Mouse (Mus musculus) stomach, embryonic 14.5 days (tissue): ENCODE measurements around the gene Tmtc1. TPM values are rescaled to one million over a fixed set of nuclear protein-coding genes. Genes with fewer than 3 reads are reported as not detected.

Experiments used
- ATAC-seq: fragments of 200-750 bp; cut with Nextera tagmentation; 2 replicates; pipeline ENCODE4 v1.8.0; 2017; ENCODE audit warnings: low read depth, moderate TSS enrichment; ENCODE audit not compliant: insufficient number of reproducible peaks, insufficient read depth, low FRiP score
- H3K27ac ChIP-seq: fragments of 300-500 bp; sonication (generic); 2 replicates; pipeline ENCODE4 v1.5.1; 2014; ENCODE audit warnings: mild to moderate bottlenecking, low read length, moderate library complexity, mixed read lengths
- H3K27me3 ChIP-seq: fragments of 300-500 bp; sonication (generic); 2 replicates; pipeline ENCODE4 v1.6.1; 2014; ENCODE audit warnings: low read length, control low read depth, mixed read lengths; ENCODE audit not compliant: control insufficient read depth, insufficient read depth
- H3K36me3 ChIP-seq: fragments of 300-500 bp; sonication (generic); 2 replicates; pipeline ENCODE4 v1.6.1; 2014; ENCODE audit warnings: mild to moderate bottlenecking, control low read depth, low read length, moderate library complexity, mixed read lengths; ENCODE audit not compliant: control insufficient read depth, insufficient read depth
- H3K4me1 ChIP-seq: fragments of 300-500 bp; sonication (generic); 2 replicates; pipeline ENCODE4 v1.6.1; 2014; ENCODE audit warnings: low read length, control low read depth, mixed read lengths; ENCODE audit not compliant: control insufficient read depth, insufficient read depth
- H3K4me2 ChIP-seq: fragments of 300-500 bp; sonication (generic); replicated peaks from 2 replicates; pipeline ENCODE4 v1.6.1; 2014; ENCODE audit warnings: low read depth, low read length, control low read depth
- H3K4me3 ChIP-seq: fragments of 300-500 bp; sonication (generic); 2 replicates; pipeline ENCODE4 v1.5.1; 2014; ENCODE audit warnings: low read depth, low read length, control low read depth
- H3K9ac ChIP-seq: fragments of 300-500 bp; sonication (generic); replicated peaks from 2 replicates; pipeline ENCODE4 v1.6.1; 2014; ENCODE audit warnings: low read depth, mild to moderate bottlenecking, control low read depth, low read length, moderate library complexity, mixed read lengths
- H3K9me3 ChIP-seq: fragments of 300-500 bp; sonication (generic); 2 replicates; pipeline ENCODE4 v1.6.1; 2016; ENCODE audit warnings: low read depth, low read length, control low read depth; ENCODE audit not compliant: control insufficient read depth
- WGBS: fragments of 180-500 bp; shearing (Covaris S2); extraction: QIAGEN DNeasy Blood & Tissue Kit; methylation state at CpG from one replicate; pipeline ENCODE4 v1.1.7; 2014; 5-methylcytosine and 5-hydroxymethylcytosine counted together
- polyA plus RNA-seq: library from polyadenylated mRNA; unstranded; fragments of >200 nt; fragmentation: Nextera tagmentation; extraction: Ambion mirVana; gene quantifications from 2 replicates; pipeline ENCODE4 v1.2.1, GENCODE M21; 2014

The Tmtc1 gene
- 2.8 and 3.3 TPM in 2 replicates for polyA plus RNA-seq

DNA sequence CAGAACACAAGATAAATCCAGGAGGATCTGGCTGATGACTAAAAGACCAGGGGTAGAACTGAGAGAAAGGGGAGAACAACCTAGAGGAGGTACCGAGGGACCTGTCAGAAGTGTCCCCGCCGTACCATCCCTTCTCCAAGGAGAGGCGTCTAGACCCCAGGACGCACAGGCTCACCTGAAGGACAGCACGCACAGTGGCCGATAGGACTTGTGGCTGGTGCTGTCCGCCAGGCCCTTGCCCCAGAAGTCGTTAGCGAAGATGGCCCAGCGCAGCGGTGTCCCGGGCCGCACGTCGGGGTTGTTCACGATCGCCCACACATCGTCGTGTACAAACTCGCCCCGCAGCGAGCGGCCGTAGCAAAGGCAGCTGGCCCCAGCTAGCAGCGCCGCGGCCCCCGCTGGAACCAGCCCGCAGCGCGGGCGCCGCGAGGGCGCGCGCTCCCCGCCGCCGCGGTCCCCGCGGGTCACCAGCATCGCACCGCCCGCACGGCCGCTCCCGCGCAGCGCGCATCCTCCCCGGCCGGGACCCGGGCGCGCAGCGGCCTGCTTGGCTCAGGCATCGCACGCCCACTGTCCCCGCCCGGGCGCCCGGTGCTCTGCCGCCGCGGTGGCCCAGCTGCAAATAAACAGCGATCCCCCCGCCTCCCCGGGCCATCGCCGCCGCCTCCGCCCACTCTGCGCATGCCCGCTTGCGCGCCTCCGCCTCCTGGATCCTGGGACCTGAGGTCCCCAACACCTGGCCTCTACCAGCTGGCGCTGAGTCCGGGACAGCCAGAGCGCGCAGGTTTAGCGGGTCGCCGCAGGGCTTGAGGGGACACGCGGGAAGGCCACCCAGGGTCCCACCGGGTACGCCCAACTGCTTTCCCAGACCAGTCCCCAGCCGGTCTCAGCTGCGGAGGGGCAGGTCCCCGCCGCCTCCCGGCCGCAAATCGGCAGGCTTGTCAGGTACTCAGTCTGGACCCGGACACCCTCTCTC is at the start of gene Tmtc1:
TSS of gene Tmtc1 (minus strand) at position 664 of the 976 bp plus-strand sequence.
- H3K4me2 ChIP-seq, result peak within 1 kb of the TSS; percentile 91
- no peaks in the 10 kb centered on the region for H3K36me3 ChIP-seq
- no peaks in the 10 kb centered on the region for H3K27me3 ChIP-seq
- peak within 1 kb of the TSS; percentile 65 for H3K4me3 ChIP-seq
- H3K9me3 ChIP-seq, result no peaks in the 10 kb centered on the region
- under 1% methylated on average over 97 of the region's 99 CpGs for WGBS
- peak; percentile 79 for ATAC-seq
- H3K4me1 ChIP-seq, result peaks cover 5% of the 10 kb centered on the region; the same call in 1 of the 2 replicates
- H3K9ac ChIP-seq, result peak within 1 kb of the TSS; percentile 53
- no peak within 1 kb of the TSS; the same call in 1 of the 2 replicates for H3K27ac ChIP-seq

GRCm38 (mm10) chr6:148491849-148492248 is 47.7 kb upstream of the Tmtc1 start:
- Histone ChIP-seq H3K27ac (no peak overlapping the region), H3K9me3 (no peaks in the 10 kb centered on the region), H3K36me3 (no peaks in the 10 kb centered on the region), H3K4me1 (no peaks in the 10 kb centered on the region), H3K4me3 (no peak overlapping the region), H3K27me3 (no peaks in the 10 kb centered on the region), H3K9ac (no peak overlapping the region), H3K4me2 (no peak overlapping the region)
- no peak for ATAC-seq
- 82% methylated on average over 5 of the region's 5 CpGs for WGBS

GRCm38 (mm10) chr6:148486756-148487155 is 42.6 kb upstream of the Tmtc1 start:
- no peak overlapping the region for H3K4me2 ChIP-seq
- no peaks in the 10 kb centered on the region for H3K27me3 ChIP-seq
- H3K9ac ChIP-seq, result no peak overlapping the region
- H3K4me3 ChIP-seq, result no peak overlapping the region
- H3K36me3 ChIP-seq, result no peaks in the 10 kb centered on the region
- no peak for ATAC-seq
- 82% methylated on average over 3 of the region's 3 CpGs for WGBS
- H3K4me1 ChIP-seq, result no peaks in the 10 kb centered on the region
- H3K9me3 ChIP-seq, result no peaks in the 10 kb centered on the region
- H3K27ac ChIP-seq, result no peak overlapping the region

GRCm38 (mm10) chr6:148481894-148482293 is 37.7 kb upstream of the Tmtc1 start:
- H3K9ac ChIP-seq, result no peak overlapping the region
- no peaks in the 10 kb centered on the region for H3K36me3 ChIP-seq
- H3K4me2 ChIP-seq, result no peak overlapping the region
- no peak for ATAC-seq
- H3K4me3 ChIP-seq, result no peak overlapping the region
- H3K4me1 ChIP-seq, result no peaks in the 10 kb centered on the region
- no peak overlapping the region for H3K27ac ChIP-seq
- no peaks in the 10 kb centered on the region for H3K9me3 ChIP-seq
- no peaks in the 10 kb centered on the region for H3K27me3 ChIP-seq

DNA sequence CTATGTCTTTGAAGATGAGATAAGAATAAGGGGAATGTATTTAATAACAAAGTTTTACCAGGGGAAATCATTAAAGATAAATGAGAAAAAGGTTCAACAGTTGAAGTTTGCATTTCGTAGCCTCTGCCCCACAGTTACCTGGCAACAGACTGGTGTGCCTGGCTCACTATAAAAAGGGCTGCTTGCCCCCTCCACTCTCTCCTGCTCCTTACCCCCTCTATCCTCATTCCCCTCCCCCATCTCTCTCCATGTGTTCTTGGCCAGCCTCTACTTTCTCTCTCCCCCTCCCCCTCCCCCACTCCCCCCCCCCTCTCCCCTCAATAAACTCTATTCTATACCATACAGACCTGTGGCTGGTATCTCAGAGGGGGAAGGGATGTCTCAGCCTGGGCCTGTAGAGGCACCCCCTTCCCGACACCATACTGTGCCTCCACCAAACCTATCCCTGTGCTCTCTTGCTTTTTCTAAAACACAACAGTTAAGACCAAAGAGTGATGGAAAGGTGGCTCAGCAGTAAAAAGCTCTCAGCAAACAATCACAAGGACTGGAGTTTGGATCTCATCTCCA is 35.6 kb upstream of the Tmtc1 start:
- Histone ChIP-seq H3K9me3 (no peaks in the 10 kb centered on the region), H3K4me1 (no peaks in the 10 kb centered on the region), H3K9ac (no peak overlapping the region), H3K27me3 (no peaks in the 10 kb centered on the region), H3K27ac (no peak overlapping the region), H3K4me2 (no peak overlapping the region), H3K4me3 (no peak overlapping the region), H3K36me3 (no peaks in the 10 kb centered on the region)
- ATAC-seq, result no peak
- 54% methylated on average over 2 of the region's 2 CpGs for WGBS

GRCm38 (mm10) chr6:148478350-148478749 is 34.2 kb upstream of the Tmtc1 start:
- H3K27me3 ChIP-seq, result no peaks in the 10 kb centered on the region
- ATAC-seq, result no peak
- no peaks in the 10 kb centered on the region for H3K4me1 ChIP-seq
- H3K9me3 ChIP-seq, result no peaks in the 10 kb centered on the region
- H3K36me3 ChIP-seq, result no peaks in the 10 kb centered on the region
- no peak overlapping the region for H3K4me3 ChIP-seq
- no peak overlapping the region for H3K4me2 ChIP-seq
- WGBS, result 68% methylated on average over 6 of the region's 6 CpGs
- no peak overlapping the region for H3K27ac ChIP-seq
- no peak overlapping the region for H3K9ac ChIP-seq

DNA sequence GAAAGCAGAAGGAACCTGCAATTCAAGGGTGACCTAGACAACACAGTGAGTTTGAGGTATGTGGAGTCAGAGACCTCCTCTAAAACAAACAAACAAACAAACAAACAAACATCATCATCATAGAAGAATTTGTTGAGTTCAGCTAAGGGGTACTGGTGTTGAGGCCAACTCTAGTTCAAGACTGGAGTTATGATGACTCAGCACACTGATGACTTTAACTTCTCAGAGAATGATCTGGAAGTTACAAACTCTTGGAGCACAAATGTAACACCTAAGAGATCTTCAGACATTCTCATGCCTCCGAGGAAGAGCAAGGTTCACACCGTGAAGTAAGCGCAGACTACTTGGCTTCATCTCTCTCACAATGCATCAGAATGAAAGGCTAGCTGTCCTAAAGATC is 28.1 kb upstream of the Tmtc1 start:
- H3K27me3 ChIP-seq, result no peaks in the 10 kb centered on the region
- no peaks in the 10 kb centered on the region for H3K4me1 ChIP-seq
- H3K9ac ChIP-seq, result no peak overlapping the region
- no peaks in the 10 kb centered on the region for H3K36me3 ChIP-seq
- ATAC-seq, result no peak
- H3K4me3 ChIP-seq, result no peak overlapping the region
- H3K27ac ChIP-seq, result no peak overlapping the region
- no peaks in the 10 kb centered on the region for H3K9me3 ChIP-seq
- no peak overlapping the region for H3K4me2 ChIP-seq
- WGBS, result 96% methylated on average over 3 of the region's 3 CpGs

DNA sequence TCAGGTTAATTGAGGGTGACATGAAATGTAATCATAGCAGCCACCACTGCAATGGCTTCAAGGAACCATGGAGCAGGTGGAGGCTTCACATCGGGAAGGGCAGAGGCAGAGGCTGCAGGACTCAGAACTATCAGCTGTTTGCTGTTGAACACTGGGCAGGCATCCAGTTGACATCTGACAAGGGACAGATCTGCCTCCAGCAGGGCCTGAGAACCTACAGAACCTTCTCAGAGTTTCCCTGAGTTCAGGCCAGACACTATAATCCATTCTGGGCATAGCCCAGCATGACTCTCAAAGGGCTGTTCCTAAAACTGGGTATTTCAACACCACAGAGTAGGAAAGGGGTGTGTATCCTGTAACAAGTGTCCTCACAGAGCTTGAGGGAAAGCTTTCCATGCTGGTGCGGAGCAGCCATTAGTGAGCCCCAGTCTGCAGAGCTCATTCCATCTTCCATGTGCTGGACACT is 23.8 kb upstream of the Tmtc1 start:
- no peak overlapping the region for H3K4me2 ChIP-seq
- no peak for ATAC-seq
- no peaks in the 10 kb centered on the region for H3K4me1 ChIP-seq
- H3K27me3 ChIP-seq, result no peaks in the 10 kb centered on the region
- no peaks in the 10 kb centered on the region for H3K9me3 ChIP-seq
- H3K36me3 ChIP-seq, result no peaks in the 10 kb centered on the region
- H3K4me3 ChIP-seq, result no peak overlapping the region
- no peak overlapping the region for H3K9ac ChIP-seq
- WGBS, result 40% methylated on average over 2 of the region's 2 CpGs
- 0 out of 2 replicates have a peak overlapping the region, but pooled peaks have one; percentile 6 for H3K27ac ChIP-seq
